Mouse (Mus musculus): ENCODE measurements at regions not wholly inside any gene's neighbourhood (a gene's known extent, or its start where the extent isn't known, plus 50 kb on each side); places are given as distances from the start of the nearest gene placed in this dataset.
"Not testable (repeated sequence)": the region's sequence is repeated elsewhere in the genome, so short reads cannot be mapped to it uniquely, and the experiment has no call there.

DNA sequence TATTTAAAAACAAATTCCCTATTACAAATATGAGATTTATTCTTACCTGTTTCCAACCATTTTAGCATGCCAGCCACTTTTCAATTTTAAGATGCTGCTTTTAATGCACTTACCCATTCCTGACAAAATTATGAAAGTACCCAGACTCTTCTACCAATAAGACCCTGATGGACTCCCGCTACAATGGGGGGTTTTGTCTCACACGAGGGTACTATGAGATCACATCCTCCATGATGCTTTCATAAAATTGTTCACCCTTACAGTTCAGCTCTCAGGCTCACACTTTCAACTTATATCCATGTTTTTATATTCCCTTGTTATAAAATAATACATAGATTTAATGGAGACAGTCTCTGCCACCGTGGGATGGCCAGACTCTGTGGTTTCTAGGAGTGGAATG is 68.1 kb upstream of the Adamts18 start:
- DNase-seq = no peak

DNA sequence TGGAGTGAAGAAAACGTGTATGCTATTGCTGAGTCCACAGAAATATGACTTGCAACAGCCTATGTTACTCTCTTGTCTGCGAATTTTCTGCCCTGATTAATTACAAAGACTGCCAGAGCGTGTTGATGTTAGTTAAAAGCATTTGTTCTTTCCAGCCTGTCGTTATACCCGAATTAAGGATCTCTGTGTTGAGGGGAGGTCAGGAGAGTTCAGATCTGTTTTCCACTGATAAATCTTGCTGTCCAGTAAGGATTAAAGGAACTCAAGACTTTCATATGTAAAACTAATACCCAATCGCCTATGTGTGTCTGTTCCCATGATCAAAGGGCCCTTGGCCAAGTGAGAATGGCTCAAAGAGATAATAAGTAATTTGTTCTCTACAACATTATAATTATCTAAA is 68.7 kb upstream of the Adamts18 start:
- no peak for DNase-seq

DNA sequence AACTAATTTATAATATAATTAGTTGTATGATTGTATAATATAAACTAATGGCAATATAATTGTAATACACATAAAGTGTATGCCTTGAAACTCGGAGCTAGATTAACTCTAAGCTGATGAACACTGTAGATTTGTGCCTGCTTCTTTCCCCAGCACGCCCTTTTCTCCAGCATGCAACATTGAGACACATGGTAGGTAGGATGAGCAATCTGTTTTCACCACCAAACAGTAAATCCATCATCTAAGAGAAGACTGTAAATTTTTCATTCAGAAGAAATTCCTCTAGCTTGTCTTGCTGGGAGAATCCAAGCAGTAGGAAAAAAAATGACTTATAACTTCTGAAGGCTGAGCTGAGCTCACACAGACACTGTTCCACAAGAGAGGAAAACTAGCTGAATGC is 71.8 kb upstream of the Adamts18 start:
- DNase-seq = no peak

DNA sequence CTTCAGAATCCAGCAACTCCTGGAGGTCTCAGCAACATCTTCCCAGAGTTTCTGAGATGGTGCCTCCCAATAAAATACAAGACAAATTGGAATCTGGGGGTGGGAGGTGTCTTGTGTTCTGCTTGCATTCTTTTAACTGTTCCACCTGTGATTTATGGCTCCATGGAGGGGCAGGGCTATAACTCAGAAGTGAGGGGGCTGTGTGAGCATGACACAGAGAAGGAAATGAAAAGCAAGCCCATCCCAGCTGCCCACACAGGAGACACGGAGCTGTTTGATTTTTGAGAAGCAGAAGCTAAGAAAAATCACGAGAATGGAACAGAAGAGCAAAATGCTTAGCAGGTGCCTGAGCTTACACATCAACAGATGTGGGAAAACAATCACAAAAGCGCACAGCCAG is 74.8 kb upstream of the Adamts18 start:
- DNase-seq = no peak

DNA sequence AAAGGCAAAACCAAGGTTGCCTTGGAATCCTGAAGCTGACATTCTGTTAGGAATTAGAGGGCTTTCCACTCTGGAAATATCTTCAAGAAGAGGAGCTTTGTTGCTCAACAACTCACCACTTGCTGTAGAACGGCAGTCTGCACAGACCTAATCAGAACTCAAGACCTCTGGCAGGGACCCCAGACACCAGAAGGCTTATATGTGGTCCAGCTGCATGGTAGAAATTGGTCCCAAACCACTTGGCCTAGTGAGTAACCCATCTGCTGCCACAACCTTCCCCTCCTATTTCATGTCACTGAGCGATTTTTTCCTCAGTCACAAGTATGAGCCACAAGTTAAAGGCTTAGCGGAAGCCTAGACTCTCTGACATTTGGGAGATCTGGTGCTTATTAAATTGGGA is 105.2 kb upstream of the Adamts18 start:
- no peak for DNase-seq

DNA sequence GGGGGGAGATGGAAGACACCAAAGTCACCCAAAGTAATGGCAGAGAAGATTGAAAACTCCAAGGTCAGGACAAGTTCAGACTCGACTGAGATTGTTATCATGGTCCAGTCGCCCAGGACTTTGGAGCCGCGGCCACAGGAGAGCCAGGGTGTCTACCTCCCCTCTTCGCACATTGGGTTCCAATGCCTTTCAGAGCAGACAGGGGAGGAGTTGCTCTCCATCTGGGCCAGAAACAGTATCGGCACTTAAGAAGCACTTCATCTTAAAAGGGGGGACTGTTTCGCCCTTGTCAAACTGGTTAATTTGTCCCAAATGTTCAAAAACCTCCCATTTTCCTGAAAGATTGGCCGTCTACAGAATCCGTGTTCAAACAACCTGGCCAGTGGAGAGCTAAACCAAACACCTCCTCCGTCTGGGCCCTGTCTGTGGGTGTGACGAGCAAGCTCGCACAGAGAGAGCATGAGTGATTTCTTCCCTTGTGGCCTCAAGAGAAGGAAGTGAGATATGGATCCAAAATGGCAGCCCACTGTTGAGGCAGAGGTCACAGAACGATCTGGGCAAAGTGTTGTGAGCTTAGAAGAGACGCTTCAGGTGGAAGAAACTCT is 108.0 kb upstream of the Adamts18 start:
- DNase-seq = no peak

DNA sequence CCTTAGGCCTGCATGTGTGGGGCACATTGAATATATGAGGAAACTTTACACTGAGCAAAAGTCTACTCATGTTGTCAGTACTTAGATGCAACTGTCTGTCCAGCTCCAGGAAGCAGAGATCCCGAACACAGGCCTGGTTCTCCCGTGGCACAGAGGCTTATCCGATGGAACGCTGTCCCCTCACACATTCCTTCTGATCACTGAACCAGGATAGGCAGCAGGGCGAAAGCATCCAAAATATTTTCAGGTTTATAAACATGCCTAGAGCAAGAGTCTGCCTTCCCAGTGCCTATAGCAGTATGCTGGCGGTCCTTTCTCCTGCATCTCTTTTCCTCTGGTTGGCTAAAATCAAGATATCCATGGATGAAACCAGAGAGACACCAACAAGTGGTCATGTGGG is 109.3 kb upstream of the Adamts18 start:
- no peak for DNase-seq

DNA sequence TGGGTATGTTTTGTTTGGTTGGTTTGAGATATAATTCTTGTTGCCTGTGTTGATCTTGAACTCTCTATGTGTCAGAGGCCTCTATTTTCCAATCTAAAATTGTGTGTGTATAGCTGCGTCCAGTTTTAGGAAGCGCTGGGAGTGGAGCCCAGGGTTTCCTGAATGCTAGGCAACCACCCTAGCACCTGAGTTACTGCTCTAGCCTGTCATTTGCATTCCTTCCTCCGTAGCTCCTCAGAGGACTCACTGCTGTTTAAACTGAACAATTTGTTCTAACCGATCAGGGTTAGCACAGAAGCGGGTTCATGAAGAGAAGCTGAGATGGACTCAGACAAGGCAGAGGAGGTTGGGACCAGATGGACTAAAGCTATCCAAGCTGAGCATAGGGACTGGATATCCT is 127.3 kb upstream of the Adamts18 start:
- no peak for DNase-seq

DNA sequence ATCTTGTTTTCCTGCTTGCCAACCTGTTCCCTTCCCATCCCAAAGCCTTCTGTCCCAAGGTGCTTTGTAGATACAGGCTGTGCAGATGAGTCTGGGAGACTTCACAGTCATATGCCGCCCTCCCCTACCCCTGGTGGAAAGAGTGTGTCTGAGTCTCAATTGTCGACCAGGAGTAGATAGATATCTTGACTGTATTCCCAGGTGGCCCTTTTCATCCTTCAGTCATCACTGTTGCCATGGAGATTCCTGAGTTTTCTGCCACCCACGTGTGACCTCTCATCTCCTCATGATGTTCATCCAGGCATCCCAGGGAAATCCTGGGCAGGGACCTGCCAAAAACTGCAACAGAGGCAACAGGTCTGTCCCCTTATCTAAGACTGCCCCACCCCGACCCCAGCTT is 128.1 kb upstream of the Adamts18 start:
- no peak for DNase-seq

DNA sequence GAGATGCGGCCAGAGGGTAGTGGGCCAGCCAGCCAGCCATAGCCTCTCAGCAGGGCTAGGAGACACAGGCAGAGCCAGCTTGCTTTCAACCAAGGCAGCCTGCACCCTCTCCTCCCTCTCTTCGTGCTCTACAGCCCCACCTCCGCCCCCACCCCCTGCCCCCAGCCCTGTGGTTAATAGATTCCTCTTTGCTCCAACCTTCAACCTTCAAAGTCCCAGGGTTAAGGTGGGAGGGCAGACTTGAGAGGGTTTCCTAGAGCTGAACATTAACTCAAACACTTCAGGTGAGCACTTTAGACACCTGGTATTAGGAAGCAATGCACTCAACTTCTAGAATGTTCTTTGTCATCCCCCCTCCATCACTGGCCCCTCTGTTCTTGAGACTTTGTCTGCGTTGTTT is 128.5 kb upstream of the Adamts18 start:
- no peak for DNase-seq

DNA sequence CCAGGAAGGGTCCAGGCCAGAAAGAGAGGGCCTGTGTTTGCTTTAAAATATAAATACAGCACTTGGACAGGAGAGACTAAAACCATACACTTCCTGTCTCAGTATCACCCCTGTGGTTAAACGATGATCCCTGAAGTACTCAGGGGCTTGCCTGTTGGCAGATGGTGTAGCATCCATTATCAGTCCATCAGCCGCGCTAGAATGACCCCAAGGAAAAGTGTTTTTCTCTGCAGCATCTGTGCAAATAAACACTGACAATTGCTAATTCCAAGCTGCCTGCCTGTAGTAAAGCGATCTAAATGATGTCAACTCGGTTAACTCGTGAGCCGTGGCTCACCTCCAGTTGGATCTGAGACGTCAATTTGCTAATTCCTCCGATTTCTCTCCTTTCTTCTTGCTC is 130.4 kb upstream of the Adamts18 start:
- no peak for DNase-seq

DNA sequence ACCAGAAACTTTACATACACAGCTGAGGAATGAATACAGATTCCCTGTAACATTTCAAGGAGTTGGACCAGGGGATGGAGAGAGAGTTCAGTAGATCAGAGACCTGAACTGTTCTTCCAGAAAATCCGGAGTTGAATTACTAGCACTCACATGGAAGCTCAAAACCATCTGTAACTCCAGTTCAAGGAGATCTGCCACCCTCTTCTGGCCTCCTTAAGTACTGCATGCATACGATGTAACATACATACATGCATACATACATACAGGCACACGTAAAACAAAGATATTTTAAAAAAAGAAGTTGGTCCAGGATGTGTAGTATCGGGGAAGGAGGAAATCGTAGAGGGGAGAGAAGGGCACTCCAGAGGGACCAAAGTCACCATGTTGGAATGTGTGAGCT is 131.3 kb upstream of the Adamts18 start:
- DNase-seq = no peak

DNA sequence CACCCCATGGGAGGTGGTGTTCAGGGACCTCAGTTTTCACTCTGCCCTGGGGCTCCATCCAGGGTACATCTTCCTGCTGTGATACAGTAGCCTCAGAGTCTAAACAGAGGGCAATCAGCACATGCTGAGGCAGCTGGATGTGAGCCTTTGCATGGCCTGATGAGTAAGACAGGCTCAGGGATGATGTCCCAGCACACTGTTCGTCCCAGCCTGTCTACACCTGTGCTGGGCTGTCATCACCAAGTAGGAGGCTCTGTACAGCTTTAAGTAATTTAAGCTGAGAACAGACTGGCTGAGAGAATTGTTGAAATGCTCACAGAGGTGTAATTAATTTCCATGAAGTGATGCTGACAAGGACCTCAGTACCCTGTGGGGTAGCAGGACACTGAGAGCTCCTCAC is 132.8 kb upstream of the Adamts18 start:
- no peak for DNase-seq

DNA sequence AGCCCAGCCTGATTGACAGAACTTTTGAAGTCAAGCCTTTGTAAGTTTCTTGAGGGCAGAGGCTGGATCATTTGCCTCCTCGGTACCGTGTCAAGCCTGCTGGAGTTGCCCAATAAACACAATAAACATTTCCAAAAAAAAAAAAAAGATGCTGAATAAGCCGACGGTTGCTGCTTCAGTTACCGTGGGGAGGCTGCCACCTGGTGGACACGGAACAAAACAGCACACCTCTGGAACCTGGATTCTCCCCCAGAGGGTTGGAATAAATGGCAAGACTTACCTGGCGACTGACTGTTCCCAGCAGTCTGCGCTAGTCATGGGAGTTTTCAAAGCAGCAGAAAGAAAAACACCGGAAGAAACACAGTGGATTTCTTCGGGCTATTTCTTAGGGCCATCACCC is 136.3 kb upstream of the Adamts18 start:
- peak; percentile 48 for DNase-seq

DNA sequence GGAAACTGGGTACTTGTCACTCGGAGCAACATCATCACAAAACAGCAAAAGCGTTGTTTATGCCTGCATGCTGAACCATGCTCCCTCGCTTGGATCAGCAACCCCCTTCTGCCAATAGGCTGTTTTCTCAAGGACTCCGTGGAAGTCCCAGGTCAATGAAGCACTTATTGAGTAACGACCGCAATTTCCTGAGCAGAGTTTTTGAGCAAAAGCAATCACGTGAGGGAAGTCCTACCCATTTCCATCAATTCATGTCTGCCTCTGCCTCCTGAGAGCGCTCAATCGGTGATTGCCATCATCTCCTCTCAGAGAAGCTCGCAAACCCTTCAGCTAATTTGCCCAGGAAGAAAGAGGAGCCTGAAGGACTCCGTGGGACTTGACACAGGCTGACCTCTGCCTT is 136.9 kb upstream of the Adamts18 start:
- DNase-seq = no peak

DNA sequence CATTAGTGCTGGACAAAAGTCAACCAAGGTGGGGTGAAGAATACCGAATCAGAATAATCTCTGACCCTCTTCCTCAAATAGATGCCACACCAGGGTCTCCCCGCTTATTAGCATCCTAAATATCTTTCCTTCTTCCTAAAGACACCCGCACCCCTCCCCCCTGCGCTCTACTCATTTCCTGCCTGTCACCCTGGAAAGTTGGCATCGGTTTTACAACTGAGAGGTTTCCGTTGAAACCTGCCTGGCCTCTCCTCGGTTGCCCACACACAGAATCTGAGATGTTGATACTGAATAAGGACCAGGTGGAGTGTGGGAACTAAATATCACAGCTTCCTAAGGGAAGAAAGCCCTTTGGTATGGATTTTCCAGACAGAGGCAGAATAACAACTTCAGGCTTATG is 137.4 kb upstream of the Adamts18 start:
- DNase-seq = no peak

DNA sequence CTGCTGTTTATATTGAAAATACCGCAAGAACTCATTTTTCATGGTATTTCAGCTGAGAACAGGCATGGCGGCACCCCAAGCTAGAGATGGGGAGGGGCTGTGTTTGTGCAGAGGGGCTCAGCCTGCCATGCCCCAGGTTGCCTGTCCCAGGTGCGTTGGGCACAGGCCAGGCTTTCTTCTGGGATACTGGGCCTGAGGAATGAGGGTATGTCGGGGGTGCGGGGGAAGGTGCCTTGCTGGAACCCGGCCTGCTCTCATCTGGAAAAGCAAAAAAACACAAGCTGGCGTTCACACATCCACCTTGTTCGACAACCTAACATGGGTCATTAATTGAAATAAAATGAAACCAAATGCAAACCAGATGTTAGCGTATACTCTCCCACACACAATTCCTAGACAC is 142.2 kb upstream of the Adamts18 start:
- no peak for DNase-seq

DNA sequence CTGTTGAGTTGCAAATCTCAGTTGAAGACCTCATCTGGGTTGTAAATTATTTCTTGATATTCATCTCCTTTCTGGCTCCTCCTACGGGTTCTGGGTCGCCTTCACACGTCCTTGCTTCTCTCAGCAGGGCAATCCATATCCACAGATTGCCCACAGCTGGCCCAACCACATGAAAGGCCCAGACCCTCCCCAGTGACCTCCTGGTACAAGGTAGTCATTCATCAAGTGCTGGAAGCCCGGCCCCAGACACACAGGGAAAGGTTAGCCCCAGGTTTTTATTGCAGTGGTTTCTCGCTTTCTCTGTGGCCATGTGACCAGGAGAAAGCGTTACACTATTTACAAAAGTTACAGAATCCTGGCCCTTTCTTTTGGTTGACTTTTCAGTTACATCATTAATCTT is 134.5 kb upstream of the Nudt7 start:
- DNase-seq = no peak

DNA sequence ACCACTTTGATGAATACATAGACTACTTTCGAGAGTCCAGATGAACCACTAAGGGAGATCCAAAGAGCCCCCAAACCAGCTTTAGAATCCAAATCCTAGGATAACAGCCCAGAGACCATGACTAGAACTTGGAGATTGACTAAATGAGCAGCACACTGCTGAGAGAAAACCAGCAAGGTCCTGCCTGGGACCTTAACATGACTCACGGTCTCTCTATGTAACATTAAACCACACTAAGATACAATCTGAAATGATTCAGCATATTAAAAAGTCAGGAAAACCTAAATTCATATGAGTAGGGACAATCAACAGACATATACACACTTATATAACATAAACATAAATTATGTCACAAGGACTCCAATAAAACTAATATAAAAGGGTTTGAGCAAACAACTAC is 131.7 kb upstream of the Nudt7 start:
- no peak for DNase-seq

DNA sequence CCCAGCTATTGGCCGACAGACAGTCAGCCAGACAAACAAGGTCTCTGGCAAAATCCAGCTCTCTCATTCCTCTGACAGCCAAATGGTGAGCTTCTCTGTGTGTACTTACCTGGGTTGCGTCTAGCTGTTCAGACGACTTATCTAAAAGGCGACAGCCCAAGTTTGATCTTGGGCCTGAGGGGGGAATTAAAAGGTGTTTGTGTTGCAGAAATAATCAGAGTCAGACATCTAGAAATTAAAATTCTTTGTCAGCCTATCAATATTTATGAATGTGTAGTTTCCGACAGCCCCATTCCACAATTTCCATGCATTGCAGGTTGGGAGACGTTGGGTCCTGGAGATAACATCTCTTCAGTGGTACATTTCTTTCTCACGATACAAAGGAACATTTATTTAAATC is 128.9 kb upstream of the Nudt7 start:
- DNase-seq = no peak

DNA sequence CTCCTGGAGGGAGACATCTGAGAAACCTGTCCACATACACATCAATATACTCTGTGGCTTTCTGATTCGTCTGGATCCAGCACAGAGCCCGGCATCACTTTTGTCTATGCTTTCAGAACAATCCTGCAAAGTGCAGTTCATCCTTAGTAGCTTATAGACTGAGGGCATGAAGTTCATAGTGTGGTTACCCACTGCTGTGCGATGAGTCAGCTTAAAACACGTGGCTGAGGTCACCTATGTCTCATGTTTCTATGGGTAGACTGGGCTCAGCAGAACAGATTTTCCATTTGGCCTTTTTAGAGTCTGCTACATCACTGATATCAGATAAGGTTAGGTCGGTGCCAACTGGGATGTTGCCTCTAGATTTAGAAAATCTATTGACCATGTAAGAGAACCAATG is 126.8 kb upstream of the Nudt7 start:
- DNase-seq = no peak

DNA sequence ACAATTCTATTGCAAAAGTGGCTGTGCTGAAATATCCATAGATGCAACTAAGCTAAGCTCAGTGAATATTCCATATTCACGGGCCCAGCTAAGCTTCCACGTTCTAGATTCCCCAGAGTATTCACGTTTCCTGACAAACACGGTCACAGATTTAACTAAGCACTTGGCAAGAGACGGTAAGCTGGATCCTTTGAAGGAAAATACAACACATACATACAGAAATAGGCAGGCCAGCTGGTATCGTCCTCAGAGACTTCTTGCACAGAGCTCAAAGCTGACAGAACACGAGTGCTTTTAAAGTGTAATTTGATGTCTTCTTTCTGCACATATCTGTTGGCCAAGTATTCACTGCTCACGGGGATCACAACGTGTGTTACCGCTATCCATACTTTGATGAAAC is 126.3 kb upstream of the Nudt7 start:
- no peak for DNase-seq

DNA sequence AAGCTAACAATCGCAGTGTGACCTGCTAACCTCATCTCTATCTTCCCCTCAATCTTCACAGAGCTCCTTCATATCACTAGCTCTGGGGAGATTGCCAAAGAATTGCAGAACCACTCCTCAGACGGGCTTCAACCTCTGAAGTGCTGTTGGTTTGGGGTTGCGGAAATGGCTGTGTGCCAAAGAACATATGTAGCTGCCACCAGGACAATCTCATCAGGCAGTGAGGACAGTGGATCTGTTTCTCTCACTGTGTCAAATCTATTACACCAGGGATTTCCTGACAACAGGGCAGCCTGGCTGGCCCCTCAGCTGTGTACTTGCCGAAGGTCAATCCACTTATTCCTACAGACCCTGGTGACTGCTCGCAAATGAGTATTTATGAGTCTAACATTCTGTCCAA is 115.0 kb upstream of the Nudt7 start:
- DNase-seq = peak; percentile 10

DNA sequence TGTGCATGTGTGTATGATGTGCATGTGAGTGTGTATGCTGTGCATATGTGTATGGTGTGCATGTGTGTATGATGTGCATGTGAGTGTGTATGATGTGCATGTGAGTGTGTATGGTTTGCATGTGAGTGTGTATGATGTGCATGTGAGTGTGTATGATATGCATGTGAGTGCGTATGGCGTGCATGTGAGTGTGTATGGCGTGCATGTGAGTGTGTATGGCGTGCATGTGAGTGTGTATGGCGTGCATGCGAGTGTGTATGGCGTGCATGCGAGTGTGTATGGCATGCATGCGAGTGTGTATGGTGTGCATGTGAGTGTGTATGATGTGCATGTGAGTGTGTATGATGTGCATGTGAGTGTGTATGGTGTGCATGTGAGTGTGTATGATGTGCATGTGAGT is 103.2 kb upstream of the Nudt7 start:
- DNase-seq = not testable (repeated sequence)

DNA sequence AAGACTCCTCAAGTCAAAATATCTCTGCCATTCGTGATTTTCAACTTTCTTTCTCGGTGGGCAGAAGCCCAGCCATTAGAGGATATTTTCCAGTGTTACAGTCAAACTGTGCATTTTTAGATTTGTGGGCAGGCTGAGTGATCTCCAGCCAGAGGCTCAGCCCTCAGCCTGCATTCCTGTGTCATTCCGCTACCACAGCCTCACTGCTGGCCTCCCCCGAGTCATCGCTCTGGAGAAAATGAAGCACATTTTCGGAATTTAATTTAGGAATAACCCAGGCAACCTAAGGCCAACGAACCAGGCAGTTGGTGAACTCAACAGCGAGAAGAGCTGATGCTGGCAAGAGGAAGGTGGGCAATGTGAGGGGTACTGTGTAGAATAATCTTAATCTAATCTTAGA is 80.9 kb upstream of the Nudt7 start:
- no peak for DNase-seq

DNA sequence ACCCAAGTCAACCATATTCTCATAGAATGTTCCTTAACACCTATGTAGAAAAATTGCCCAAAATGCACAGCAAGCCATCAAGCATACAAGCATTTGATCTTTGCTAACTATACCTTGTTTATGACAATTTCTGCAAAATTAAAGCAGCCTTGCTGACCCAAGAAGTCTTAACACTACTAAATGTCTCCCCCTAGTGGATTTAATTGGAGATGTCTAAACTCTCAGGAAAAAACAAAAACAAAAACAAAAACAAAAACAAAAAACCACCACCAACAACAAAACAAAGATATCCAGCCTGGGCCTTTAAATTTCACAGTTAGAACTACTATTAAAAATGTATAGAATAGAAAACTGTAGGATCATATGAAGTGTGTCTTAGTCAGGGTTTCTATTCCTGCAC is 69.8 kb upstream of the Nudt7 start:
- no peak for DNase-seq

Measured in liver (tissue).